Mouse (Mus musculus): ENCODE data around the gene Ctnnbip1. TPM values are rescaled to one million over a fixed set of nuclear protein-coding genes. Genes with fewer than 3 reads are reported as not detected.

The Ctnnbip1 gene
- total RNA-seq, 1 experiment from 2014 or later: 6.5 TPM

DNA sequence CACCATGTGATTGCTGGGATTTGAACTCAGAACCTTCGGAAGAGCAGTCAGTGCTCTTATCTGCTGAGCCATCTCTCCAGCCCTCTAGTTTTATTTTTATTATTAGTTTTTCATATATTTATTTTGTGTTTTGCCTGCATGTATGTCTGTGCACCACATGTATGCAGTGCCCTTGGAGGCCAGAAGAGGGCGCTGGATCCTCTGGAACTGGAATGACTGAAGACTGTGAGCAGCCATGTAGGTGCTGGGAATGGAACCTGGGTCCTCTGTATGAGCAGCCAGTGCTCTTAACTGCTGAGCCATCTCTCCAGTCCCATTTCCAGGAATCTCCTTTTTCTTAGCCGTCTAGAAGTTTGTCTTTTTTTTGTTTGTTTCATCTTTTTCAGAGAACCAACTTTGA, 86.5 kb downstream of the Ctnnbip1 start:
- no peak for ATAC-seq (replicated peaks; ENCODE audit: insufficient number of reproducible peaks, low FRiP score, low TSS enrichment, poor library complexity, severe bottlenecking)

DNA sequence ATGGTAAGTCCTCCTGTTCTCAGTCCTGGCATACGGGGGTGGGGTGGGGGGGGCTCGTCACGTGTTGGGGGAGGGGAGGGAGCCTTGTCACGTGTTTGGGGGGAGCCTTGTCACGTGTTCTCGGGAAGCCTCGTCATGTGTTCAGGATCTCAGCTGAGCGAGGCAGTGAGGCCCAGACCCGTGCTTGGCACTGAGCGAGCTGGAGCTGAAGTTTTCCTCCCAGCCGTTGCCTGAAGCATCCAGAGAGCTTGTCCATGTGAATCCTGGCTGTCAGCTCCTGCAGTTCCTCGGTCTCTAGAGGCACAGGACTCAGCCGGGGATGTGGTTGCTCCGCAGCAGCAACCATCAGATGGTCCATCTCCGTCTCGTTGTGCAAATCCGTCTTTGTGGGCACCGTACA, 88.0 kb downstream of the Ctnnbip1 start:
- ATAC-seq (replicated peaks; ENCODE audit: insufficient number of reproducible peaks, low FRiP score, low TSS enrichment, poor library complexity, severe bottlenecking): no peak

GRCm38 (mm10) chr4:149606766-149607358, 88.8 kb downstream of the Ctnnbip1 start:
- no peak for ATAC-seq (replicated peaks; ENCODE audit: insufficient number of reproducible peaks, low FRiP score, low TSS enrichment, poor library complexity, severe bottlenecking)

DNA sequence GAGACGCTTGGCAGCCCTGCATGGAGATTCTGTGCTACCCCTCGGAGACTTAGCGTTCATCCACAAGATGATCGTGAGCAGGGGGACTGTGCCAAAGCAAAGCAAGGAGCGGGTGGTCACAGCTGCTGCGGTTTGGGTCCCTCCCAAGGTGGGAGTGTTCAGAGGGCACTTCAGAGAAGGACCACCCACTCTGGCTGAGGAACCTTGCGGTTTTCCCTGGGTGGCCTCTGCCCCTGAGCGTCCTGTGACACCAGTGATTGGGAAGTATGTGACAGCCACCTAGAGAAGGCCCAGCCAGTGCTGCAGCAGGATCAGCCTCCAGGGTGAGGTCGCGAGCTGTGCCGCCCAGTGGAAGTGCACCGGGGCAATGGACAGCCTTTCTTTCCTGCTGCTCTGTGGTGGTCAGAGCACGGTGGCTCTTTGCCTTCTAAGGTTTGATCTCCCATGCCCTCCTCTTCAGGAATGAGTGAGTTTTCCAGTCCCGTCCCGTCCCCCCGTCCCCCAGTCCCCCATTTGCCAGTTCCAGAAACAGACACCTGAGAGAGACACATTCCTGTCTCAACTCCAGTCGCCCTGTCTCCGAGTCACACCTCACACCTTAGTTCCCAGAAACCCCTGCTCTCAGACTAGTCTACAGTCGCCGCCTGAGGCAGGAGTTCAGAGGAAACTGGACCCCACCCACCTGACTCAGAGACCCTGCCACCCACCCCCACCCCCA, 89.7 kb downstream of the Ctnnbip1 start:
- no peak for ATAC-seq (replicated peaks; ENCODE audit: insufficient number of reproducible peaks, low FRiP score, low TSS enrichment, poor library complexity, severe bottlenecking)

DNA sequence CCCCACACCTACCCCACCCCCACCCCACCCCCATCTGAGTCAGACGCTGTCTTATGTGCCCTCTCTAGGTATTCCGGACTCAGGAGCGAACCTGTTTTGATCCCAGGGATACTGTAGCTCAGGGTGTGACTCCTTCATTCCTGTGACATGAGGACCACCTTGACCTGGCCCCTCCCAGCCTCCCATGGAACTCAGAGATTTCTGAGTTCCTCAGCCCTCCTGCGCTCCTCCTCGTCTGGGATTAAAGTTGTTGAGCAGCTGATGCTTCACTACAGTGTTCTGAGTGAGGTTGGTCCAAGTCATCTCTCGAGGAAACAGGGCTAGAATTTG, 90.2 kb downstream of the Ctnnbip1 start:
- ATAC-seq (replicated peaks; ENCODE audit: insufficient number of reproducible peaks, low FRiP score, low TSS enrichment, poor library complexity, severe bottlenecking): no peak

DNA sequence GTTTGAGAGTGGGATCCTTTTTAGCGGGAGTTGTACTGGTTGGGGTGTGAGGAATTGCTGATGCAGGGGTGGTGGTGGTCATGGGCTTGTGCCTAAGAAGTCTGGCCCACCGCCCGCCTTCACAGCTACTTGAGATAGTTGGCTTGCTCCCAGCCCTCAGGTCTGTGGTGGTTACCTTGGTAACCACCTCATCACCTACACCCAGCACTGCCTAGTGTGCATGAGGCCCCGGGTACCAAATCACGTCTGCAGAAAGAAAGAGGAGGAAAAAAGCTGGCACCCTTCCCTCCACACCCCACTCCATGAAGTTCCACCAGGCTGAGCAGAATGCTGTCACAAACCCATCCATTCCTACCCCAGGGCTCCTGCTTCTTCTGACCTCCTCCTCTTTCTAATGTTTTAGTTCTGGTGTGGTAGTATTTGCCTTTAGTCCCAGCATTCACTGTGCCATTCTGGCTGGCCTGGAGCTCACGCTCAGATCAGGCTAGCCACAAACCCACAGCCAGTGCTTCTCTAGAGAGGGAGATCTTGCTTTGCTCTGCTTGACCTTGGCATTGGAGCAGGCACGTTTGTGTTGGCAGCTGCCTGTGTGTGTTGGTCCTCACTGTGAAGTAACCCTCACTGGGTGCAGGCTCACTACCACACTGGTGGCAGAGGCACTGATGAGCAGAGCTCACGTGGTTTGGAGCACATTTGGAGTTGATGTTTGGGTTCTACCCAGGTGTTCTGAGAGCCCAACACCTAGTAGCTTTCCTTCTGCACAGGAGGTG, 91.4 kb downstream of the Ctnnbip1 start:
- ATAC-seq (replicated peaks; ENCODE audit: insufficient number of reproducible peaks, low FRiP score, low TSS enrichment, poor library complexity, severe bottlenecking): no peak

- ATAC-seq (replicated peaks; ENCODE audit: insufficient number of reproducible peaks, low FRiP score, low TSS enrichment, poor library complexity, severe bottlenecking): no peak
Observed at GRCm38 (mm10) chr4:149611376-149612044, 93.5 kb downstream of the Ctnnbip1 start.

- peak; percentile 59; the same call in 1 of the 2 replicates for ATAC-seq (replicated peaks; ENCODE audit: insufficient number of reproducible peaks, low FRiP score, low TSS enrichment, poor library complexity, severe bottlenecking)
Observed at GRCm38 (mm10) chr4:149613497-149613896, 95.5 kb downstream of the Ctnnbip1 start.

- no peak for ATAC-seq (replicated peaks; ENCODE audit: insufficient number of reproducible peaks, low FRiP score, low TSS enrichment, poor library complexity, severe bottlenecking)
Observed at GRCm38 (mm10) chr4:149614869-149615268, 96.8 kb downstream of the Ctnnbip1 start.

Other genes with a start within 250 kb of the Ctnnbip1 start
- gene Kif1b, start 210.5 kb upstream of the Ctnnbip1 start, total RNA-seq (2017): 23.9 to 67.6 TPM (median 31.8 TPM) in 3 replicates
- 19.5 to 29.6 TPM (median 20.9 TPM) in 3 replicates for gene Ube4b, start 91.5 kb upstream of the Ctnnbip1 start, total RNA-seq (2017)
- not detected in 3 replicates for gene Rbp7, start 63.3 kb upstream of the Ctnnbip1 start, total RNA-seq (2017)
- gene Tmem274, start 40.9 kb upstream of the Ctnnbip1 start, total RNA-seq (2017): not detected in 3 replicates
- 4.4 to 8.3 TPM (median 8.2 TPM) in 3 replicates for gene Nmnat1, start 33.0 kb upstream of the Ctnnbip1 start, total RNA-seq (2017)
- 10.3 to 60.8 TPM (median 52.7 TPM) in 3 replicates for gene Lzic, start 33.0 kb upstream of the Ctnnbip1 start, total RNA-seq (2017)
- 0.43 to 4.3 TPM (median 1.2 TPM) in 3 replicates for gene Clstn1, start 68.2 kb downstream of the Ctnnbip1 start, total RNA-seq (2017)
- gene Pik3cd, start 184.3 kb downstream of the Ctnnbip1 start, total RNA-seq (2017): 112 to 213 TPM (median 125 TPM) in 3 replicates
- gene Tmem201, start 219.8 kb downstream of the Ctnnbip1 start, total RNA-seq (2017): 2.9 to 5.3 TPM (median 3.1 TPM) in 3 replicates

Measured in monocyte, adult 5-6 weeks (primary cell).